Mouse (Mus musculus) thymus, adult 2 months (tissue): ENCODE measurements at regions not wholly inside any gene's neighbourhood (a gene's known extent, or its start where the extent isn't known, plus 50 kb on each side); places are given as distances from the start of the nearest gene placed in this dataset.

ENCODE experiments used
- CTCF ChIP-seq: fragments of 200-500 bp; IDR thresholded peaks from 2 replicates; pipeline ENCODE4 v1.5.1; 2012; ENCODE audit warnings: mild to moderate bottlenecking, control low read depth, low read length, moderate library complexity, borderline replicate concordance; ENCODE audit not compliant: control insufficient read depth, poor library complexity, insufficient read depth; ENCODE audit errors: extremely low read depth
- POLR2A ChIP-seq: fragments of 200-500 bp; IDR thresholded peaks from 2 replicates; pipeline ENCODE4 v1.6.1; 2012; ENCODE audit warnings: mild to moderate bottlenecking, low read length, control low read depth, moderate library complexity; ENCODE audit not compliant: control insufficient read depth, poor library complexity, insufficient read depth; ENCODE audit errors: extremely low read depth

GRCm38 (mm10) chr12:107549452-107550296 is 61.2 kb downstream of the 3110018I06Rik start:
- TF ChIP-seq CTCF (no peak), POLR2A (no peak)
